Mouse (Mus musculus) left cerebral cortex, adult 18-20 months (tissue): ENCODE measurements around the gene Gins3. TPM values are rescaled to one million over a fixed set of nuclear protein-coding genes. Genes with fewer than 3 reads are reported as not detected.

Experiments used
- DNase-seq, 2 experiments: peaks; one replicate each; pipeline ENCODE4 v3.0.0; 2021 to 2022; ENCODE audit warnings: low spot score in 2 of 2, mixed read lengths in 1 of 2
- total RNA-seq, 2 experiments: library from RNA; stranded (reverse); gene quantifications; 2 replicates each; pipeline ENCODE4 v1.2.3; 2021

The Gins3 gene
- total RNA-seq, 2 experiments from 2014 or later: 2.0 to 2.8 TPM

GRCm38 (mm10) chr8:95694631-95695030, 61.4 kb downstream of the Gins3 start:
- DNase-seq: peak; percentile 70 to 75

Other genes starting within 250 kb of the Gins3 start
- 10 to 100 TPM; 58.8 to 60.7 TPM for gene Cfap20, start 198.6 kb upstream of the Gins3 start, total RNA-seq
- 10 to 100 TPM; 81.8 to 92.0 TPM for gene Csnk2a2, start 143.4 kb upstream of the Gins3 start, total RNA-seq
- 1 to 10 TPM; 3.3 to 3.4 TPM for gene Ccdc113, start 99.4 kb upstream of the Gins3 start, total RNA-seq
- gene Prss54, start 57.1 kb upstream of the Gins3 start, total RNA-seq: not detected
- gene Ndrg4, start 43.5 kb downstream of the Gins3 start, total RNA-seq: 1,000 to 10,000 TPM; 1,666 to 1,729 TPM
- gene Setd6, start 82.4 kb downstream of the Gins3 start, total RNA-seq: 10 to 100 TPM; 17.2 to 17.6 TPM
- gene Cnot1, start 174.0 kb downstream of the Gins3 start, total RNA-seq: 100 to 1,000 TPM; 129 to 130 TPM
- gene Sap18b, start 191.9 kb downstream of the Gins3 start, total RNA-seq: 10 to 100 TPM; 78.1 to 96.2 TPM
- 10 to 100 TPM; 24.4 to 28.7 TPM for gene Slc38a7, start 220.1 kb downstream of the Gins3 start, total RNA-seq